Mouse (Mus musculus): ENCODE measurements around the gene Tmem256. TPM values are rescaled to one million over a fixed set of nuclear protein-coding genes. Genes with fewer than 3 reads are reported as not detected.

Tmem256 gene
- polyA plus RNA-seq, 1 experiment from 2014 or later: 351 TPM

- Histone ChIP-seq H3K36me3 (no peaks in the 10 kb centered on the region), H3K27me3 (no peaks in the 10 kb centered on the region), H3K9me3 (no peaks in the 10 kb centered on the region), H3K4me2 (replicated peaks) (peak overlapping the region; percentile 73), H3K4me1 (peaks cover 34% of the 10 kb centered on the region), H3K27ac (no peak overlapping the region), H3K9ac (peak overlapping the region; percentile 54; the same call in 1 of the 2 replicates), H3K4me3 (peak overlapping the region; percentile 49)
- ATAC-seq (ENCODE audit: insufficient number of reproducible peaks, insufficient read depth, low FRiP score, low TSS enrichment): no peak
- WGBS: 57% methylated on average over 15 of the region's 15 CpGs
Observed at GRCm38 (mm10) chr11:69879711-69880110, 41.4 kb downstream of the Tmem256 start.

GRCm38 (mm10) chr11:69880506-69880852 lies 42.2 kb downstream of the Tmem256 start:
- Histone ChIP-seq H3K9me3 (no peaks in the 10 kb centered on the region), H3K27me3 (no peaks in the 10 kb centered on the region), H3K9ac (peak overlapping the region; percentile 54), H3K4me2 (replicated peaks) (peak overlapping the region; percentile 73), H3K4me1 (peaks cover 34% of the 10 kb centered on the region), H3K4me3 (peak overlapping the region; percentile 49), H3K36me3 (no peaks in the 10 kb centered on the region), H3K27ac (peak overlapping the region; percentile 83)
- ATAC-seq (ENCODE audit: insufficient number of reproducible peaks, insufficient read depth, low FRiP score, low TSS enrichment): 0 out of 2 replicates have a peak, but pooled peaks have one; percentile 5
- WGBS: under 1% methylated on average over 18 of the region's 18 CpGs

- Histone ChIP-seq H3K9ac (peak within 1 kb of the TSS; percentile 54), H3K9me3 (no peaks in the 10 kb centered on the region), H3K4me2 (replicated peaks) (peak within 1 kb of the TSS; percentile 73), H3K27ac (peak within 1 kb of the TSS; percentile 83), H3K27me3 (no peaks in the 10 kb centered on the region), H3K4me1 (peaks cover 29% of the 10 kb centered on the region), H3K36me3 (no peaks in the 10 kb centered on the region), H3K4me3 (peak within 1 kb of the TSS; percentile 49)
- peak; percentile 79 for ATAC-seq (ENCODE audit: insufficient number of reproducible peaks, insufficient read depth, low FRiP score, low TSS enrichment)
- under 1% methylated on average over 46 of the region's 46 CpGs for WGBS
Observed at GRCm38 (mm10) chr11:69880853-69881603, 42.7 kb downstream of the Tmem256 start, which contains the start of gene Kctd11. TSS of gene Kctd11 (minus strand) at chr11:69881406.

GRCm38 (mm10) chr11:69881787-69882670 lies 43.7 kb downstream of the Tmem256 start:
- 61% methylated on average over 21 of the region's 21 CpGs for WGBS
- Histone ChIP-seq H3K27me3 (no peaks in the 10 kb centered on the region), H3K4me1 (peaks cover 19% of the 10 kb centered on the region; the same call in 1 of the 2 replicates), H3K4me2 (replicated peaks) (peak overlapping the region; percentile 73), H3K36me3 (no peaks in the 10 kb centered on the region), H3K27ac (peak overlapping the region; percentile 83), H3K4me3 (peak overlapping the region; percentile 49), H3K9ac (peak overlapping the region; percentile 54; the same call in 1 of the 2 replicates), H3K9me3 (no peaks in the 10 kb centered on the region)
- no peak for ATAC-seq (ENCODE audit: insufficient number of reproducible peaks, insufficient read depth, low FRiP score, low TSS enrichment)

GRCm38 (mm10) chr11:69883066-69883465 lies 44.8 kb downstream of the Tmem256 start:
- Histone ChIP-seq H3K9ac (no peak overlapping the region), H3K9me3 (no peaks in the 10 kb centered on the region), H3K4me3 (no peak overlapping the region), H3K4me2 (replicated peaks) (no peak overlapping the region), H3K4me1 (peaks cover 11% of the 10 kb centered on the region; the same call in 1 of the 2 replicates), H3K27ac (no peak overlapping the region; the same call in 1 of the 2 replicates), H3K27me3 (no peaks in the 10 kb centered on the region), H3K36me3 (no peaks in the 10 kb centered on the region)
- ATAC-seq (ENCODE audit: insufficient number of reproducible peaks, insufficient read depth, low FRiP score, low TSS enrichment): no peak
- 57% methylated on average over 4 of the region's 4 CpGs for WGBS

- H3K4me1 ChIP-seq: peaks cover 11% of the 10 kb centered on the region; the same call in 1 of the 2 replicates
- no peaks in the 10 kb centered on the region for H3K27me3 ChIP-seq
- no peak for ATAC-seq (ENCODE audit: insufficient number of reproducible peaks, insufficient read depth, low FRiP score, low TSS enrichment)
- H3K36me3 ChIP-seq: no peaks in the 10 kb centered on the region
- H3K4me3 ChIP-seq: no peak overlapping the region
- H3K4me2 ChIP-seq (replicated peaks): no peak overlapping the region
- WGBS: 76% methylated on average over 8 of the region's 8 CpGs
- H3K9me3 ChIP-seq: no peaks in the 10 kb centered on the region
- H3K27ac ChIP-seq: no peak overlapping the region; the same call in 1 of the 2 replicates
- H3K9ac ChIP-seq: no peak overlapping the region
Observed at GRCm38 (mm10) chr11:69883527-69884151, 45.3 kb downstream of the Tmem256 start.

- no peaks in the 10 kb centered on the region for H3K36me3 ChIP-seq
- H3K4me1 ChIP-seq: peaks cover 11% of the 10 kb centered on the region; the same call in 1 of the 2 replicates
- H3K9me3 ChIP-seq: no peaks in the 10 kb centered on the region
- H3K27me3 ChIP-seq: no peaks in the 10 kb centered on the region
- WGBS: 76% methylated on average over 9 of the region's 9 CpGs
- H3K9ac ChIP-seq: no peak overlapping the region
- no peak overlapping the region for H3K4me2 ChIP-seq (replicated peaks)
- H3K27ac ChIP-seq: peak overlapping the region; percentile 8; the same call in 1 of the 2 replicates
- no peak for ATAC-seq (ENCODE audit: insufficient number of reproducible peaks, insufficient read depth, low FRiP score, low TSS enrichment)
- no peak overlapping the region for H3K4me3 ChIP-seq
Observed at GRCm38 (mm10) chr11:69884240-69884639, 45.9 kb downstream of the Tmem256 start.

GRCm38 (mm10) chr11:69884663-69885062 lies 46.3 kb downstream of the Tmem256 start:
- H3K4me3 ChIP-seq: no peak overlapping the region
- H3K9me3 ChIP-seq: no peaks in the 10 kb centered on the region
- H3K27me3 ChIP-seq: no peaks in the 10 kb centered on the region
- peak overlapping the region; percentile 8; the same call in 1 of the 2 replicates for H3K27ac ChIP-seq
- no peak overlapping the region for H3K9ac ChIP-seq
- no peak overlapping the region for H3K4me2 ChIP-seq (replicated peaks)
- H3K36me3 ChIP-seq: no peaks in the 10 kb centered on the region
- no peak for ATAC-seq (ENCODE audit: insufficient number of reproducible peaks, insufficient read depth, low FRiP score, low TSS enrichment)
- 83% methylated on average over 8 of the region's 8 CpGs for WGBS
- peaks cover 7% of the 10 kb centered on the region; the same call in 1 of the 2 replicates for H3K4me1 ChIP-seq

GRCm38 (mm10) chr11:69886907-69887635 lies 48.8 kb downstream of the Tmem256 start:
- 70% methylated on average over 8 of the region's 8 CpGs for WGBS
- H3K4me3 ChIP-seq: no peak overlapping the region
- no peaks in the 10 kb centered on the region for H3K9me3 ChIP-seq
- no peak overlapping the region for H3K4me2 ChIP-seq (replicated peaks)
- no peaks in the 10 kb centered on the region for H3K4me1 ChIP-seq
- H3K36me3 ChIP-seq: no peaks in the 10 kb centered on the region
- no peak overlapping the region for H3K9ac ChIP-seq
- 0 out of 2 replicates have a peak, but pooled peaks cover 2% of the 10 kb centered on the region for H3K27me3 ChIP-seq
- H3K27ac ChIP-seq: no peak overlapping the region
- no peak for ATAC-seq (ENCODE audit: insufficient number of reproducible peaks, insufficient read depth, low FRiP score, low TSS enrichment)

Measured in embryonic facial prominence, embryonic 12.5 days (tissue).